Mouse (Mus musculus): Measurements from ENCODE around the gene Spon2. TPM values are rescaled to one million over a fixed set of nuclear protein-coding genes. Genes with fewer than 3 reads are reported as not detected.

The Spon2 gene
- total RNA-seq, 2 experiments from 2014 or later, result 1.4 to 5.4 TPM

GRCm38 (mm10) chr5:33230285-33230684, 12.0 kb upstream of the Spon2 start:
- intact Hi-C loops (cut with DNase I), result no loop called here
- Histone ChIP-seq H3K27ac (peak overlapping the region; percentile 80), H3K4me3 (no peak overlapping the region)
- DNase-seq, result no peak
- peak; percentile 2; the same call in 1 of the 2 replicates for TF ChIP-seq CTCF (IDR thresholded peaks at IDR 0.05)

GRCm38 (mm10) chr5:33228428-33228827, 10.2 kb upstream of the Spon2 start:
- Histone ChIP-seq H3K27ac (peak overlapping the region; percentile 80), H3K4me3 (peak overlapping the region; percentile 13; the same call in 1 of the 2 replicates)
- peak; percentile 81 for DNase-seq
- intact Hi-C loops (cut with DNase I), result no loop called here
- no peak for TF ChIP-seq CTCF (IDR thresholded peaks at IDR 0.05)

- peak; percentile 12 for DNase-seq
- TF ChIP-seq CTCF (IDR thresholded peaks at IDR 0.05), result no peak
- Histone ChIP-seq H3K27ac (peak overlapping the region; percentile 35; the same call in 1 of the 2 replicates), H3K4me3 (no peak overlapping the region)
- intact Hi-C loops (cut with DNase I), result no loop called here
Observed at GRCm38 (mm10) chr5:33225673-33226072, 7.4 kb upstream of the Spon2 start.

- no peak for TF ChIP-seq CTCF (IDR thresholded peaks at IDR 0.05)
- intact Hi-C loops (cut with DNase I), result loop anchor here (5.0 kb wide), 1 partner anchor 43 kb away; no protein-coding TSS in a partner anchor
- DNase-seq, result peak; percentile 9
- Histone ChIP-seq H3K4me3 (no peak overlapping the region), H3K27ac (no peak overlapping the region)
Observed at GRCm38 (mm10) chr5:33224491-33224890, 6.2 kb upstream of the Spon2 start.

GRCm38 (mm10) chr5:33222841-33223744, 4.8 kb upstream of the Spon2 start:
- H3K27ac ChIP-seq, result peak overlapping the region; percentile 84
- intact Hi-C loops (cut with DNase I), result loop anchor here (5.0 kb wide), 1 partner anchor 44 kb away; no protein-coding TSS in a partner anchor
- TF ChIP-seq CTCF (IDR thresholded peaks at IDR 0.05), result no peak
- no peak overlapping the region for H3K4me3 ChIP-seq
- DNase-seq, result no peak

- Histone ChIP-seq H3K27ac (peak overlapping the region; percentile 84), H3K4me3 (no peak overlapping the region)
- intact Hi-C loops (cut with DNase I), result loop anchor here (5.0 kb wide), 1 partner anchor 45 kb away; no protein-coding TSS in a partner anchor
- DNase-seq, result no peak
- no peak for TF ChIP-seq CTCF (IDR thresholded peaks at IDR 0.05)
Observed at GRCm38 (mm10) chr5:33222389-33222788, 4.1 kb upstream of the Spon2 start.

GRCm38 (mm10) chr5:33220350-33221044, 2.2 kb upstream of the Spon2 start:
- no peak for TF ChIP-seq CTCF (IDR thresholded peaks at IDR 0.05)
- peak; percentile 78 for DNase-seq
- peak overlapping the region; percentile 84 for H3K27ac ChIP-seq
- intact Hi-C loops (cut with DNase I), result loop anchor here (5.0 kb wide), 1 partner anchor 47 kb away; no protein-coding TSS in a partner anchor
- peak overlapping the region; percentile 46 for H3K4me3 ChIP-seq

- intact Hi-C loops (cut with DNase I), result loop anchor here (5.0 kb wide), 1 partner anchor 47 kb away; no protein-coding TSS in a partner anchor
- peak; percentile 35 for DNase-seq
- TF ChIP-seq CTCF (IDR thresholded peaks at IDR 0.05), result no peak
- Histone ChIP-seq H3K4me3 (peak overlapping the region; percentile 46), H3K27ac (peak overlapping the region; percentile 84)
Observed at GRCm38 (mm10) chr5:33219831-33220230, 1.6 kb upstream of the Spon2 start.

GRCm38 (mm10) chr5:33218746-33219449, 643 bp upstream of the Spon2 start:
- Histone ChIP-seq H3K4me3 (no peak overlapping the region), H3K27ac (peak overlapping the region; percentile 66)
- intact Hi-C loops (cut with DNase I), result no loop called here
- no peak for DNase-seq
- no peak for TF ChIP-seq CTCF (IDR thresholded peaks at IDR 0.05)

- H3K27ac ChIP-seq, result peak overlapping the region; percentile 66
- TF ChIP-seq CTCF (IDR thresholded peaks at IDR 0.05), result no peak
- intact Hi-C loops (cut with DNase I), result no loop called here
- DNase-seq, result no peak
- peak overlapping the region; percentile 62 for H3K4me3 ChIP-seq
Observed at GRCm38 (mm10) chr5:33217663-33218062, 592 bp downstream of the Spon2 start.

- DNase-seq, result peak; percentile 26
- TF ChIP-seq CTCF (IDR thresholded peaks at IDR 0.05), result no peak
- Histone ChIP-seq H3K27ac (peak overlapping the region; percentile 24), H3K4me3 (peak overlapping the region; percentile 17; the same call in 1 of the 2 replicates)
- intact Hi-C loops (cut with DNase I), result no loop called here
Observed at GRCm38 (mm10) chr5:33214723-33215122, 3.5 kb downstream of the Spon2 start.

GRCm38 (mm10) chr5:33211254-33211653, 7.0 kb downstream of the Spon2 start:
- intact Hi-C loops (cut with DNase I), result no loop called here
- no peak overlapping the region for H3K4me3 ChIP-seq
- TF ChIP-seq CTCF (IDR thresholded peaks at IDR 0.05), result no peak
- DNase-seq, result no peak
- no peak overlapping the region for H3K27ac ChIP-seq
